In genomic region chr13:120251208-120251924, GRCm38 (mm10) we compare ENCODE assay signal across 18 mouse cellular contexts. TPM values are rescaled to one million over a fixed set of nuclear protein-coding genes. Genes with fewer than 3 reads are reported as not detected.
DNase-seq lines count a peak whose midpoint lies in the region; ATAC-seq lines count a peak whose summit lies in the region.
"Had no signal": no experiment of that assay in that cellular context is flagged by ENCODE, and none has a peak within 500 bp of the region (broad histone marks: within the 10 kb centered on the region; RNA-seq: fewer than 3 reads in every experiment).

No protein-coding gene starts in this region.

- DNase-seq in A20 (ENCODE audit: low read depth, low spot score): peak; percentile 48

- ATAC-seq in common myeloid progenitor, adult 5-6 weeks (replicated peaks; ENCODE audit: low read depth, poor library complexity, severe bottlenecking): peak; percentile 63
- peak; percentile 99 for ATAC-seq in granulocyte monocyte progenitor cell, adult 5-6 weeks (replicated peaks; ENCODE audit: poor library complexity, severe bottlenecking)
- peak; percentile 79 for ATAC-seq in megakaryocyte, adult 5-6 weeks (ENCODE audit: poor library complexity, severe bottlenecking)
- peak; percentile 61 for ATAC-seq in megakaryocyte progenitor cell, adult 5-6 weeks (replicated peaks; ENCODE audit: poor library complexity)
- peak; percentile 35; the same call in 1 of the 2 replicates for ATAC-seq in monocyte, adult 5-6 weeks (replicated peaks; ENCODE audit: insufficient number of reproducible peaks, low FRiP score, low TSS enrichment, poor library complexity, severe bottlenecking)

RNA-seq across cellular contexts. Expression of gene AF067061, which starts 11.5 kb away (rescaled TPM):
- total RNA-seq in common myeloid progenitor, adult 5-6 weeks (2017): not detected in 2 replicates
- total RNA-seq in granulocyte monocyte progenitor cell, adult 5-6 weeks (2014; fragmentation: Nextera tagmentation): not detected in 2 replicates
- total RNA-seq in granulocyte monocyte progenitor cell, adult 5-6 weeks (2017): not detected in 2 replicates
- total RNA-seq in megakaryocyte, adult 5-6 weeks (2015): not detected in 2 replicates
- total RNA-seq in megakaryocyte, adult 5-6 weeks (2017): not detected in 2 replicates
- not detected in 2 replicates for total RNA-seq in megakaryocyte progenitor cell, adult 5-6 weeks (2015)
- not detected in 2 replicates for total RNA-seq in megakaryocyte progenitor cell, adult 5-6 weeks (2017)
- not detected in 3 replicates for total RNA-seq in monocyte, adult 5-6 weeks (2017)
- total RNA-seq: adrenal gland, adult 18-20 months; adrenal gland, adult 2 months; adrenal gland, adult 8-10 months; adrenal gland, postnatal 10 days; adrenal gland, postnatal 14 days; adrenal gland, postnatal 25 days; adrenal gland, postnatal 36 days; adrenal gland, postnatal 4 days; MEL had no signal

RNA-seq across cellular contexts. Expression of gene Gm21731, which starts 12.5 kb away (rescaled TPM):
- total RNA-seq in common myeloid progenitor, adult 5-6 weeks (2017): not detected in 2 replicates
- not detected in 2 replicates for total RNA-seq in granulocyte monocyte progenitor cell, adult 5-6 weeks (2014; fragmentation: Nextera tagmentation)
- not detected in 2 replicates for total RNA-seq in granulocyte monocyte progenitor cell, adult 5-6 weeks (2017)
- not detected in 2 replicates for total RNA-seq in megakaryocyte, adult 5-6 weeks (2015)
- not detected in 2 replicates for total RNA-seq in megakaryocyte, adult 5-6 weeks (2017)
- total RNA-seq in megakaryocyte progenitor cell, adult 5-6 weeks (2015): not detected in 2 replicates
- not detected in 2 replicates for total RNA-seq in megakaryocyte progenitor cell, adult 5-6 weeks (2017)
- total RNA-seq in monocyte, adult 5-6 weeks (2017): not detected in 3 replicates
- total RNA-seq: adrenal gland, adult 18-20 months; adrenal gland, adult 2 months; adrenal gland, adult 8-10 months; adrenal gland, postnatal 10 days; adrenal gland, postnatal 14 days; adrenal gland, postnatal 25 days; adrenal gland, postnatal 36 days; adrenal gland, postnatal 4 days; CH12.LX; G1E; MEL had no signal

RNA-seq across cellular contexts. Expression of gene Gm21762, which starts 35.6 kb away (rescaled TPM):
- not detected in 2 replicates for total RNA-seq in common myeloid progenitor, adult 5-6 weeks (2017)
- not detected in 2 replicates for total RNA-seq in granulocyte monocyte progenitor cell, adult 5-6 weeks (2014; fragmentation: Nextera tagmentation)
- not detected in 2 replicates for total RNA-seq in granulocyte monocyte progenitor cell, adult 5-6 weeks (2017)
- total RNA-seq in megakaryocyte, adult 5-6 weeks (2015): 0.58 and 1.4 TPM in 2 replicates
- total RNA-seq in megakaryocyte, adult 5-6 weeks (2017): 1.7 and 3.3 TPM in 2 replicates
- not detected in 2 replicates for total RNA-seq in megakaryocyte progenitor cell, adult 5-6 weeks (2015)
- total RNA-seq in megakaryocyte progenitor cell, adult 5-6 weeks (2017): not detected in 2 replicates
- total RNA-seq in monocyte, adult 5-6 weeks (2017): not detected in 3 replicates
- total RNA-seq: adrenal gland, adult 18-20 months; adrenal gland, adult 2 months; adrenal gland, adult 8-10 months; adrenal gland, postnatal 10 days; adrenal gland, postnatal 14 days; adrenal gland, postnatal 25 days; adrenal gland, postnatal 36 days; adrenal gland, postnatal 4 days; ES-E14; G1E; MEL had no signal

RNA-seq across cellular contexts. Expression of gene BC147527, which starts 48.8 kb away (rescaled TPM):
- total RNA-seq in common myeloid progenitor, adult 5-6 weeks (2017): 11.0 and 14.2 TPM in 2 replicates
- 4.1 and 10.2 TPM in 2 replicates for total RNA-seq in granulocyte monocyte progenitor cell, adult 5-6 weeks (2014; fragmentation: Nextera tagmentation)
- 13.6 and 38.4 TPM in 2 replicates for total RNA-seq in granulocyte monocyte progenitor cell, adult 5-6 weeks (2017)
- 46.3 and 48.8 TPM in 2 replicates for total RNA-seq in megakaryocyte, adult 5-6 weeks (2015)
- 48.0 and 70.9 TPM in 2 replicates for total RNA-seq in megakaryocyte, adult 5-6 weeks (2017)
- 8.0 and 14.7 TPM in 2 replicates for total RNA-seq in megakaryocyte progenitor cell, adult 5-6 weeks (2015)
- 22.3 and 23.6 TPM in 2 replicates for total RNA-seq in megakaryocyte progenitor cell, adult 5-6 weeks (2017)
- total RNA-seq in monocyte, adult 5-6 weeks (2017): 24.2 to 71.2 TPM (median 35.6 TPM) in 3 replicates
- total RNA-seq: adrenal gland, adult 2 months; adrenal gland, postnatal 14 days; adrenal gland, postnatal 25 days; adrenal gland, postnatal 36 days; adrenal gland, postnatal 4 days; G1E; MEL had no signal

Comparison
In these comparisons a context has a peak if more than half of its experiments do, and no peak if none do; other contexts are left out.
1. Peak in every context shown above with its lines: DNase-seq and ATAC-seq.
2. ATAC-seq: peak in every context shown above with its lines; median percentile 99 in granulocyte monocyte progenitor cell, adult 5-6 weeks; 79 in megakaryocyte, adult 5-6 weeks; 63 in common myeloid progenitor, adult 5-6 weeks; 61 in megakaryocyte progenitor cell, adult 5-6 weeks; 35 in monocyte, adult 5-6 weeks.